Mouse (Mus musculus): ENCODE data around the gene Sprr2i.

GRCm38 (mm10) chr3:92364887-92365286, 42.9 kb upstream of the Sprr2i start, which contains the start of gene Sprr2f:
- TF ChIP-seq POLR2A (IDR thresholded peaks at IDR 0.05; ENCODE audit: borderline replicate concordance, low read depth, low read length) (no peak), CTCF (IDR thresholded peaks at IDR 0.05; ENCODE audit: low read depth, low read length) (no peak)

Measured in bone marrow macrophage, adult 2 months (primary cell).